Mouse (Mus musculus) stomach, postnatal 0 days (tissue): ENCODE results near the gene Trpt1.

Experiments used
- CTCF ChIP-seq: IDR thresholded peaks from 2 replicates; pipeline ENCODE4 v1.5.1; 2016; ENCODE audit warnings: antibody characterized with exemption, low read depth, mild to moderate bottlenecking, moderate library complexity
- EP300 ChIP-seq: optimal IDR thresholded peaks from 2 replicates; pipeline ENCODE3; 2016; ENCODE audit warnings: antibody characterized with exemption

GRCm38 (mm10) chr19:6978639-6978974 lies 17.3 kb upstream of the Trpt1 start:
- TF ChIP-seq CTCF = no peak
- no peak for TF ChIP-seq EP300
